In genomic region chr6:134353751-134354150, GRCm38 (mm10) we compare ENCODE assay signal across 20 mouse cellular contexts. TPM values are rescaled to one million over a fixed set of nuclear protein-coding genes. Genes with fewer than 3 reads are reported as not detected.
"Had no signal": no experiment of that assay in that cellular context is flagged by ENCODE, and none has a peak within 500 bp of the region (broad histone marks: within the 10 kb centered on the region; RNA-seq: fewer than 3 reads in every experiment).

No protein-coding gene starts in this region.

- H3K36me3 ChIP-seq: liver, embryonic 13.5 days; lung, embryonic 15.5 days; midbrain, embryonic 15.5 days; neural tube, embryonic 12.5 days; stomach, embryonic 15.5 days had no signal

- H3K27ac ChIP-seq: kidney, postnatal 0 days; layer of hippocampus, adult 2 months; liver, embryonic 13.5 days; lung, embryonic 15.5 days; macrophage; midbrain, embryonic 15.5 days; neural tube, embryonic 12.5 days; stomach, embryonic 15.5 days had no signal

- H3K4me3 ChIP-seq: layer of hippocampus, adult 2 months; liver, embryonic 13.5 days; lung, embryonic 15.5 days; megakaryocyte, embryonic 14.5 days; midbrain, embryonic 15.5 days; neural tube, embryonic 12.5 days; stomach, embryonic 15.5 days had no signal

- H3K4me2 ChIP-seq: liver, embryonic 13.5 days; lung, embryonic 15.5 days; midbrain, embryonic 11.5 days; midbrain, embryonic 15.5 days; neural tube, embryonic 12.5 days; stomach, embryonic 15.5 days had no signal

- H3K9me3 ChIP-seq: liver, embryonic 13.5 days; lung, embryonic 15.5 days; midbrain, embryonic 15.5 days; neural tube, embryonic 12.5 days; stomach, embryonic 15.5 days had no signal

- DNase-seq: kidney, postnatal 4 days; left cerebral cortex, postnatal 4 days; liver, embryonic 13.5 days; liver, postnatal 0 days; lung, postnatal 14 days; right cerebral cortex, postnatal 4 days; thymus, adult 2 months; thymus, postnatal 25 days had no signal

- H3K27me3 ChIP-seq: liver, embryonic 13.5 days; lung, embryonic 15.5 days; megakaryocyte, embryonic 14.5 days; midbrain, embryonic 15.5 days; neural tube, embryonic 12.5 days; stomach, embryonic 15.5 days had no signal

- H3K9ac ChIP-seq: liver, embryonic 13.5 days; liver, postnatal 0 days; lung, embryonic 15.5 days; midbrain, embryonic 15.5 days; neural tube, embryonic 12.5 days; stomach, embryonic 15.5 days had no signal

- ATAC-seq: liver, postnatal 0 days; midbrain, embryonic 15.5 days had no signal

- H3K4me1 ChIP-seq: liver, embryonic 13.5 days; lung, embryonic 15.5 days; megakaryocyte, embryonic 14.5 days; midbrain, embryonic 15.5 days; neural tube, embryonic 12.5 days; stomach, embryonic 15.5 days had no signal

RNA-seq across cellular contexts. Expression of gene Bcl2l14, which starts 42.4 kb away (rescaled TPM):
- total RNA-seq: layer of hippocampus, adult 2 months; layer of hippocampus, postnatal 14 days; left cerebral cortex, adult 18-20 months; left cerebral cortex, postnatal 10 days; left cerebral cortex, postnatal 4 days had no signal
- polyA plus RNA-seq: midbrain, embryonic 11.5 days had no signal
